ENCODE assay signal across 9 mouse cellular contexts in the genomic region with DNA sequence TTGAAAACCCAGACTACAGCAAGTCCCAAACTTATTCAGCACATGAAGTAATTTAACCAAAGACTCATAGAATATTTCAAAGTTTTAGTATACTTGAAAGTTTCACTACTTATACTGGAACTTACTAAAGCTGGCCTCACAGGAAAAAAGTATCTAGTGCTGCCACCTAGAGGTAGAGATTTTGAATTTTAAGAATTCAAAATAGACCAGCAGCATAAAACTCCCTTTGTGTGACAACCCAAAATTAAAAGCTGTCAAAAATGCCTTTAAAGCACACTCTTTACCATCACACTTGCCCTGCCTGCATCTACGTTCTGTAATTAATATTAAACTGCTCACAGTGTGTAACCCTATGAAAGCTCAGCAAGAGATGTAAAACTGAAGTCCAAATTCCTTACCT.
DNase-seq lines count a peak whose midpoint lies in the region; TF ChIP-seq lines count a peak whose summit lies in the region.
"Had no signal": no experiment of that assay in that cellular context is flagged by ENCODE, and none has a peak within 500 bp of the region (broad histone marks: within the 10 kb centered on the region; RNA-seq: fewer than 3 reads in every experiment).

No protein-coding gene starts in this region.

- peak; percentile 12 for DNase-seq in kidney, adult 2 months
- DNase-seq in kidney, postnatal 25 days, result no peak
- DNase-seq in 3134 (ENCODE audit: extremely low read depth, insufficient read length, low spot score), result peak; percentile 0
- DNase-seq in 3T3-L1 (ENCODE audit: low read depth, low spot score), result peak; percentile 62
- peak; percentile 22 for DNase-seq in brain, adult 2 months (ENCODE audit: low read depth, low spot score)
- DNase-seq in spleen, postnatal 36 days (ENCODE audit: low spot score in 2 of 2), result no peak
- DNase-seq in right cerebral cortex, adult 2 months (ENCODE audit: low spot score in 2 of 2), result no peak
- DNase-seq in testis, postnatal 10 days (ENCODE audit: low spot score), result no peak
- DNase-seq: heart, adult 11 months had no signal

- H3K4me1 ChIP-seq in kidney, adult 2 months (ENCODE audit: control insufficient read depth, insufficient read depth, low read length), result no peaks in the 10 kb centered on the region

- H3K27me3 ChIP-seq in kidney, adult 2 months (replicated peaks; ENCODE audit: control insufficient read depth, insufficient read depth, low read length), result no peaks in the 10 kb centered on the region

- no peak for TF ChIP-seq CTCF in kidney, adult 2 months (conservative IDR thresholded peaks at IDR 0.05; ENCODE audit: insufficient read depth, insufficient read length, low read depth, low read length)

- no peak overlapping the region for H3K4me3 ChIP-seq in kidney, adult 2 months (ENCODE audit: insufficient read depth, low read depth, low read length)

- no peak for TF ChIP-seq POLR2A in kidney, adult 2 months (IDR thresholded peaks at IDR 0.05; ENCODE audit: low read depth, low read length)

- H3K27ac ChIP-seq in kidney, adult 2 months (ENCODE audit: insufficient read depth, low read depth, low read length), result no peak overlapping the region

- 45% methylated on average over 1 of the region's 1 CpGs for WGBS in kidney, adult 2 months

- no peaks in the 10 kb centered on the region for H3K36me3 ChIP-seq in kidney, adult 2 months (ENCODE audit: control insufficient read depth, insufficient read depth, low read length)

Comparison
In these comparisons a context has a peak if more than half of its experiments do, and no peak if none do; other contexts are left out.
1. DNase-seq: peak in kidney, adult 2 months (single experiment), 3134 (single experiment), 3T3-L1 (single experiment) and brain, adult 2 months (single experiment); none in kidney, postnatal 25 days (0 of 2), spleen, postnatal 36 days (0 of 2), right cerebral cortex, adult 2 months (0 of 2) and testis, postnatal 10 days (single experiment).